Mouse (Mus musculus) liver, adult 2 months (tissue): ENCODE results near the gene Wfdc15b.

Experiments
- CTCF ChIP-seq: fragments of 200-500 bp; IDR thresholded peaks from 2 replicates; pipeline ENCODE4 v1.5.1; 2011; ENCODE audit warnings: low read depth, low read length, control low read depth
- POLR2A ChIP-seq: fragments of 200-500 bp; IDR thresholded peaks from 2 replicates; pipeline ENCODE4 v1.6.1; 2011; ENCODE audit warnings: low read length, control low read depth; ENCODE audit not compliant: insufficient read depth; ENCODE audit errors: extremely low read depth

DNA sequence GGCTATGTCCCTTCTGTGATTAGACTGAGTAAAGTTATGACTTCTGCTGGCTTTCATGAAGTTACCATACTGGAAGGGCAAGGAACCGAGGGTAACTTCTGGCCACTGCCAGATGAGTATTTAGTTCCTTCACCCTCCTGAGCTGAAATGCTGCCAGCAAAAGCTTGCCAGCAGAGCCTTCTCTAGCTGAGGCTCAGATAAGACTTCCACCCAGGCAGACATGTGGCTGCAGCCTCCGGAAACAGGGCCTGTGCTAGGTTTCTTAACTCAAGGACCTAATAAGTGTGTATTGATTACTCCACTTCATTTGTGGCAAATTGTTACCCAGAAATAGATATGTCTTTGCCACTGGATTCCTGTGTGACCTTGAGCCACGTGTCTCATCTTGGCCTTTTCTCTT lies 48.1 kb downstream of the Wfdc15b start:
- TF ChIP-seq POLR2A (no peak), CTCF (no peak)
